ENCODE assay signal across 15 mouse cellular contexts in the genomic region with DNA sequence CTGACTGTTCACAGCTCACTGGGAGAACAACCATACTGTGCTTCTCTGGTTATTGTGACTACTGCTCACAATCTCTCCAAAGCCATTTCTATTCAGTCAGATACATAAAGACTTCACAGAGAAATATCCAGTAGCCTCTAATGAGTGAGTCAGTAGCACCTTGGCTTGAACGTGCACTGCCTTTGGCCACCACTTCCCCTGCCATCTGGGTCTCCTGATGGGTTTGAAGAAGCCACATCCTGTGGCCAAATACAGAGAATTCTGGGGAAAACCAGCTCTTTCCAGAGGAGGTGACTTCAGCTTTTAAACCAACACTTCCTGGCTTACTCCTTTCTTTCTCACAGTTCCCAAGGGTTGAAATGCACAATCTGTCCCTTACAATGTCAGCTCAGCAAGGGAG.
"Had no signal": no experiment of that assay in that cellular context is flagged by ENCODE, and none has a peak within 500 bp of the region (broad histone marks: within the 10 kb centered on the region; RNA-seq: fewer than 3 reads in every experiment).

No protein-coding gene starts in this region.

- H3K36me3 ChIP-seq: liver, embryonic 15.5 days had no signal

- H3K4me1 ChIP-seq: limb, embryonic 10.5 days; liver, embryonic 15.5 days had no signal

- H3K4me2 ChIP-seq: liver, embryonic 11.5 days; liver, embryonic 15.5 days; neural tube, embryonic 15.5 days had no signal

- ATAC-seq: lung, postnatal 0 days had no signal

- H3K27ac ChIP-seq: limb, embryonic 10.5 days; liver, embryonic 15.5 days; neural tube, embryonic 15.5 days; stomach, postnatal 0 days had no signal

- H3K4me3 ChIP-seq: limb, embryonic 10.5 days; liver, embryonic 15.5 days; myocyte; neural tube, embryonic 15.5 days had no signal

- H3K27me3 ChIP-seq: liver, embryonic 15.5 days; neural tube, embryonic 15.5 days had no signal

- H3K9ac ChIP-seq: liver, embryonic 15.5 days; neural tube, embryonic 15.5 days had no signal

- DNase-seq: kidney, postnatal 14 days; layer of hippocampus, adult 9-11 months; lung, adult 2 months; lung, postnatal 36 days; midbrain, embryonic 14.5 days; right cerebral cortex, adult 18-20 months; right cerebral cortex, postnatal 25 days; thymus, postnatal 4 days had no signal

- H3K9me3 ChIP-seq: limb, embryonic 10.5 days; neural tube, embryonic 15.5 days had no signal
